Mouse (Mus musculus) embryo, embryonic 11 days (tissue): Measurements from ENCODE around the gene Mmp25.
A peak's percentile ranks its signal among the peaks of the same experiment; 100 is the strongest.

Source experiments
- DNase-seq: peaks from one replicate; pipeline ENCODE4 v3.0.0-alpha.2; 2015

Mmp25 gene

DNA sequence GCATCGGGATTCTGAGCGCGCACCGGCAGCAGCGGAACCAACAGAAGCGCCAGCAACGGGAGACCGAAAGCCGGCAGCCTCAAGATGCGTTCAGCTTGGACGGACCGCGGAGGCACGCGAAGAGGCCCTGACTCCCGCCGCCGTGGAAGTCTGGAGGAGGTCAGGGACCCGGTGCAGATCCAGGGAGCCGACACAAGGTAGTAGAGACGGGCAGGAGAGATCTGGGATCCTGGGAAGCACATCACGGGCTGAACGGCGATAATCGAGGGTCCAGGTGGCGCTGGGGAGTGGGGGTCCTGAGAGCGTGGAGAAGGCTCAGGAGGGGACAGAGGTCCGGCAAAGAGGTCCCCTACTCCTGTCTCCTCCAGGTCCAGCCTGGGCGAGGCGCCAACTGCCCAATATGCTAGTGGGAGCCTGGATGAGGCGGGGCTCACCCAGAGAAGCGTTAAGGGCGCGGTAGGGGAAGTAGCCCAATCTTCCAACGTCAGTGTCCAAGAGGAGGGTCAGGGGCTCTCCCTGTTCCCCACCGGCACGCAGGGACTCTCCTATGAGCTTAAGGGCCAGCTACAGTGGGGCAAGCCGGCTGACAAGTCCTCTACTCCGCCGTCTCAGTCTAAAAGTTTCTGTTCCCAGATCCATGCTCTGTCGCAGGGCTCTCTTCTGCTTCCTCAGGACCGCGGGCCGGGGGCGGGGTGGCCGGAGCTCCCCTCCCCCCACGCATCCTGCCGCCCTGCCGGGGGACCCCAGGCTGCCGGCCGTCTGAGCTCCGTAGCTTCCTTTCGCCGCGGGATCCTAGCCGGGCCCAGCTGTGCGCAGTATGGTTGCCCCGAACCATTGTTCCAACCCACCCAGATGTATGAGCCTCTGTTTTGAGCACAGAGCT lies at the start of gene Mmp25:
Mmp25 (minus strand) TSS at position 665 of the 883 bp plus-strand sequence.
- peak; percentile 56 for DNase-seq

DNA sequence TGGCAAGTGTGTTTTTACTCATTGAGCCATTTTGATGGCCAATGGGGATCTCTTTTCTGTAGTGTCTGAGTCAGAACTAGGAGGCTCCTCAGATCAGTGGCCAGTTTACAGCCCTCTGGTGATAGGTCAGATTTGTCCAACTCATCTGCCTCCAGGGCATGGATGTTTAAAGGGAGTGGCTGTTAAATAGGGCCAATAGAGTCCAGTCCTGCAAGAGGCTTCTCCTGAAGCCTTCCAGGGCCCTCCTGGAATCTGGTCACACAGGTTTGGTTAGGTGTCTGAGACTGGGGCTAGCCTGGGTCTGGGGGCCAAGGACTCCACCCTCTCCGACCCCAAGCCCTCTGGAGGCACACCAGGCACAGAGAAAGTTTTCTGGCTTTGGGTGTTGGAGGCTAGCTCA lies 49.4 kb upstream of the Mmp25 start:
- DNase-seq: no peak

DNA sequence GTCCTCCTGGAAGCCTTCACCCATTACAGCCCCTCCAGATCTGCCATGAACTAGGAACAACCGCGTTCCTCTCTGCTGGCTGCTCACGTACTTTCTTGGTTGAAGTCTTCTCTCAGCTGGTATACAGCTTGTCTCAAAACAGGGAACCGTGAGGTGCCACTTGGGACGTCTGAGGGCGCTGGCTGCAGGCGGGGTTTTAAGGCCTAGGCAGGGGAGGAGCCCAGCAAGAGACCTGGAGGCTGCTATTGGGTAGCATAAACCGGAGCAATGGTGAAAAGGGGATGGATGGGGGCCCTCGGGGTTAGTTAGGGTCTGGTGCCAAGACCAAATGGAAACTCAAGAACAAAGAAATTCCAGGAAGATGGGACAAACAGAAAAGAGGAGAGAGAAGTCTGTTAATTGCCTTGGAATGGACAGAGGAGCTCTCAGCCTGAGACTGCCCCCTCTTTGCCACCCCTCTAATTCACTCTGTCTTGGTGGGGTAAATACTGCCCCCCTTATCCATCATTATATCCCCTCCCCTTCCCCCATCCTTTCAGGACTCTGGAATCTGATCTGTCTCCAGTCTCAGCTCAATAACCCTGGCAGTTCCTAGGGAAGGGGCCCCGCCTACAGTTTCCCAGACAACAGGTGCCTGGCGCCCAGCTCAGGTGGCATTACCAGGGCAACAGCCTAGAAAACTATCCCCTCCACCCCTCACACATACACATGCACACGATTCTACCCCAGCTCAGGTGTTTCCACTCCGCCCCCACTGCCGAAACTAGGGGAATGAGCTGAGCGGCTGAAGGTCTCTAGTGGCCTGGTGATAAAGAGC lies 39.0 kb upstream of the Mmp25 start, which contains the start of gene Cldn9:
Cldn9 (minus strand) TSS at position 171 of the 817 bp plus-strand sequence.
- DNase-seq: no peak

DNA sequence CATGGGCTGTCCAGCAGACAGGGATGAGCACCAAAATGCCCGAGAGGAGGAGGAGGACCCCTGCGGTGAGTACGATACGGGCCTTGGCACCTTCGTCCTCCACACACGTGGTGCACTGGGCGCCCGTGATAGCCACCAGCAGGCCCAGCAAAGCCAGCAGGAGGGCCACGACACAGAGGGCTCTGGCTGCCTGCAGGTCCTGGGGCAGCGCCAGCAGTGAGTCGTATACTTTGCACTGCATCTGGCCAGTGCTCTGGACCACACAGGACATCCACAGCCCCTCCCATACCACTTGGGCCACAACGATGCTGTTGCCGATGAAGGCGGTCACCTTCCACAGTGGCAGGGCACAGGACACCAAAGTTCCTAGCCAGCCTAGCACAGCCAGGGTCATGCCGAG lies 38.1 kb upstream of the Mmp25 start:
- DNase-seq: no peak

DNA sequence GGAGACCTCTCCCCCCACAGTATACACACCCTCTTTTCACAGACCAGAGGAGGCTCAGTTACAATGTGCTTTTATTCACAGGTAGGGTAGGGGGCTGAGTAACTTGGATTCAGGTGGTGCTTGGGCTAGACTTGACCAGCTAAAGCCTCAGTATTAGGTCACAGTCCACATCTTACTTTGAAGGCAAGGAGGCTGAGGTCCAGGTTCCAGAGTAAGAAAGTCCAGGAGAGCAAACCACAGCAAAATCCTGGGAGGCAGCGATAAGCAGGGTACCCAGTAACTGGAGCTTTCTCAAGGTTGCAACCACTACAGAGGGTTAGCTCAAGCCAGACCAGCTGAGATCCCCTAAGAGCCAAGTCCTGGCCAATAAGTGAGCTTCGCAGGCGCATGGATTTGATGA lies 37.5 kb upstream of the Mmp25 start:
- DNase-seq: no peak

DNA sequence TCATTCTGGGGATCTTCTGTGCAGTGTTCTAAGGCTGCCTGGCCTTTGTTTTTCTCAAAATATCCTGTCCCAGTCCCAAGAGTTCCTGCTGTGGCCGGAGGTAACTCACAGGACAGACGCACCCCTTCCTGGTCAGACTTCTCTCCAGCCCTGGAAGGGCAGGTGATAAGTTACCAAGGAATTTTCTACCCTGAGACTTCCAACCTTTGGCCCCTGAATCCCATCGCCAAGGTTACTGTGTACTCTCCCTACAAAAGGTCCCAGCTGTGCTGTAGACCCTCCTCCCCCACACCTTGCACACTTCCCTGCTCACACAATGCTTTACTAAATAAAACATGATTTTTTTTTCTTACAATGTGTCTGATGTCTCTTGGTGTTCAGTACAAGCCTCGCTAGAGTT lies 37.0 kb upstream of the Mmp25 start:
- DNase-seq: no peak

DNA sequence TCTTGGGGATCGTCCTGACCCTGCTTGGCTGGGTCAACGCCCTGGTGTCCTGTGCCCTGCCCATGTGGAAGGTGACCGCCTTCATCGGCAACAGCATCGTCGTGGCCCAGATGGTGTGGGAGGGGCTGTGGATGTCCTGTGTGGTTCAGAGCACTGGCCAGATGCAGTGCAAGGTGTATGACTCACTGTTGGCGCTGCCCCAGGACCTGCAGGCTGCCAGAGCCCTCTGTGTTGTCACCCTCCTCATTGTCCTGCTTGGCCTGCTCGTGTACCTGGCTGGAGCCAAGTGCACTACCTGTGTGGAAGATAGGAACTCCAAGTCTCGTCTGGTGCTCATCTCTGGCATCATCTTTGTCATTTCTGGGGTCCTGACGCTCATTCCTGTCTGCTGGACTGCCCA lies 36.0 kb upstream of the Mmp25 start:
- DNase-seq: no peak

DNA sequence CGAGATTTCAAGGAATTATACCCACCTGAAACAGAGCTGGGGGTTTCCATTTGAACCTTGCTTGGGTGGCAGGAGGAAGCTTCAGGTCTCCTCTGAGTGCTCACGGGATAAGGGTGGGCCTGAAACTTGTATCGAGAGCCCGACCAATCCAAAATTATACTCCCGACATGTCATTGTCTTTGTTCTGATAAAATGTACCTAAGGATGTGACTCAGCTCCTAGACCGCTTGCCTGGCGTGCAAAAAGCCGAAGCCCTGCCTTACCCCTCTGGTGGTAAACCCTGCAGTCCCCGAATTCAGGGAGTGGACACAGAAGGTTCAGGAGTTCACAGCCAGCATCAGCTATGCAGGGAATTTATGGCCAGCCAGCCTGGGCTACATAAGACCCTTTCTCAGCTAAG lies 35.3 kb upstream of the Mmp25 start:
- no peak for DNase-seq

DNA sequence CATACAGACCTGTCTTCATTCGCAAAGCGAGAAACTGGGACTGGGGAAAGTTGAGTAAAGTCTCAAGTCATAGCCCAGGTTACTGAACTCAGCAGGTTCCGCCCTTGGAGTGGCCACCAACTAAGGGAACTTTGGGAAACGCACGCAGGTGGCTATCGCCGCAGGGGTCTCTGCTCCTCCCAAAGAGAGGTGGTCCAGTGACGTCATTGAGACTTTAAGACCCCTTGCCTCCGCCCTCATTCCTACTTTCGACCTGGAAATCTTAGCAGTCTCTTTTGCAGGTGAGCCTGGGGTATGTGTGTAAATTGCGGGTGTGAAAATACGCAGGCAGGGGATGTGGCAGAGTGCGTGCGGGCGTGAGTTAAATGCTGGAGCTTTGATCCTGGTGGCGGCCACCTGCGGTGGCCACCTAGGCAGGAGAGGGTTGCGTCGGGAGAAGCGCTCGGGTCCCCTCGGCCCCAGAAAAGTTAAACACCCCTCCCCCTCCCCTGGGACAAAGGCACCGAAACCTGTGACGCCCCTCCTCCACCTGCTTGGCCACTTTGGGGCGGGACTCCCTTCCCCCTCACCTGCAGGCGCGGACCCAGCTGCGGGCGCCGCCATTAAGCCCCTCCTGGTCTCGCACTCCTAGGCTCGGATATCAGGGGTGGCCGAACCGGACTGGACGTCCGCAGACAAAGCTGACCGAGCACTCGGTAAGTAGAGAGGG lies 34.2 kb upstream of the Mmp25 start, which contains the start of gene Cldn6:
Cldn6 (plus strand) TSS at position 123 of the 709 bp plus-strand sequence.
- DNase-seq: no peak

DNA sequence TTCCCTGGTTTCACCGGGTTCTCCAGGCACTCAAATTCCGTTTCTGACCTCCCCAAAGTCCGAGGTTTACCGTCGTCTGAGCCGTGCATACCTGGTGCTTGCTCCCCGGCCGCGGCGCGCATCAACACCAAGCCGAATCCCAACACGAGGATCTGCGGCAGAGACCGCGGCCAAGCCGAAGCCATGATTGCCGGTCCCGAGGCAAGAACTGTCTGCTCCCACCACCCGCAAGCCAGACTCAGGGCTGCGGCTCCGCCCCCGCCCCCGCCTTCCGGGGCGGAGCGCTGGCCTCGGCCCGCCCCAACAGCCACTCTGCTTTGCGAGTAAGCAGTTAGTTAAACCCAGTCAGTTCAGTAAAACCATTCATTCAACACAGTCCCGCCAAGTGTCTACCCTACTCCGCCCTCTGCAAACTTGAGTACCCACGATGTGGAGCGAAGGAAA lies 32.2 kb upstream of the Mmp25 start, which contains the start of gene Tnfrsf12a:
Tnfrsf12a (minus strand) TSS at position 233 of the 444 bp plus-strand sequence.
- peak; percentile 92 for DNase-seq

DNA sequence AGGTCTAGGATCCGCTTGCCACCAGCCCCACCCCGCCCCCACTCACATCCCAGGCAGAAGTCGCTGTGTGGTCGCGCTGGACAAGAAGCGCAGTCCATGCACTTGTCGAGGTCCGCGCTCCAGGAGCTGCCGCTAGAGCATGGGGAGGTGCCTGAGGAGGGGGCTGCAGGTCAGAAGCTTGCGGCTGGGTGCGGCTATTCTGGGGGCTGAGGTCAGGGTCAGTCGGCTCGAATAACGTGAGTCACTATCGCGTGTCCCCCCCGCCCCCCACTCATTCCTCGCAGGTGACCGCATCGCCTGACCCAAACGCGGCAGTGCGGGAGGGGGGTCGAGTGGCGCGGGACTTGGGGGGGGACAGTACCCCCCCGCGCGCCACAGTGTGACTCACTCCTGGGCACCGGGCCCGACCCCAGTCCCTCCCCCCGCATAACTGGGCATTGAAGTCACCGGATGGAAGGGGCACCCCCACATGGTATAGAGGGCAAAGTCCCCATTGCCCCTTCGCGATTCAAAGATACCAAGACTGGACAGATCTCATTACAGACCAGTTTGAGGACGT lies 31.5 kb upstream of the Mmp25 start:
- peak; percentile 56 for DNase-seq

DNA sequence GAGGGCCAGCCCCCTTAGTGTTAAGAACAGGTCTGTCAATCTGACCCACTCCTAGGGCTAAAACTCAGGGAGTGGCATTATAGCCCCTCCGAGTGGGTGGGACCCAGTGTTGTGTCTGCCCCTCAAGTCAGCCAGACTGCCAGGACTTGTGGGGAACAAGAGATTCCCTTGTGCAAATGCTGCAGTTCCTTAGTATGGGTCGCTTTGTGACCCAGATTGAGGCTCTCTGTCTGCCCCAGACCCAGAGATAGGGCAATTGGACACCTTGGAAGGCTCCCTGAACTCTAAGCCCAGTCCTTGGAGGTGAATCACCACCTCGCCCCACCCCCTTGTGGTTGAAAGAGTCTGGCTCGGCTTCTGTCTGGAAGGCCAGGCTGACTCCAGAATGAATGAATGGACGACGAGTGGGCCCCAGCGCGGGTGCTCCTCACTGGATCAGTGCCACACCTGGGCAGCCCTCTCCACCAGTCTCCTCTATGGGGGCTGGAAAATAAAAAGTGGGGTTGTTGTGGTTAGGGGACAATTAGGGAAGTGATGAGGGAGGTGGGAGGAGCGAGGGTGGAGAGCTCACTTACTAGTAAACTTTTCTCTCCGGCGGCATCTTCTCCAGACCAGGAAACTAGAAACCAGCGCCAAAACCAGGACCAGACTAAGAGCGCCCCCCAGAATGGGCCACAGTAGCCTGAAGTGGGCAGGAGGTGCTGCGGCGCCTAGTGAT lies 30.6 kb upstream of the Mmp25 start:
- DNase-seq: no peak

DNA sequence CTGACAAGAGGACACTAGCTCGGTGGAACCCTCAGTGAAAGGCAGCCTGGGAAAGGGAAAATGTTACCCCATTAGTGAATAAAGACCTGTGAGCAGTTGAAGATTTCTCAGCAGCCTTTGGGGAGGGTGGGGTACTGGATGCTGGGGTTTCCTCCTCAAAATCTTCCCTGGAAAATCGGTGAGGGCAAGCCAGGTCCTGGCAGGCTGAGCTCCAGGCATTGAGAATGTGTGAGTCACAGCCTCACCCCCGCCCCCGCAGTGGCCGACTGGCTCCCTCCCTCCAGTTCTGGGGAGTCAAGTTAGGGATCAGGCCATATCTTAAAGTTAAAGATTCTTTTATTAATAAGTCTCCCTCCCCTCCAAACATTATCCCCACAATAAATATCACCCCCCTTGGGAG lies 30.1 kb upstream of the Mmp25 start:
- DNase-seq: no peak

DNA sequence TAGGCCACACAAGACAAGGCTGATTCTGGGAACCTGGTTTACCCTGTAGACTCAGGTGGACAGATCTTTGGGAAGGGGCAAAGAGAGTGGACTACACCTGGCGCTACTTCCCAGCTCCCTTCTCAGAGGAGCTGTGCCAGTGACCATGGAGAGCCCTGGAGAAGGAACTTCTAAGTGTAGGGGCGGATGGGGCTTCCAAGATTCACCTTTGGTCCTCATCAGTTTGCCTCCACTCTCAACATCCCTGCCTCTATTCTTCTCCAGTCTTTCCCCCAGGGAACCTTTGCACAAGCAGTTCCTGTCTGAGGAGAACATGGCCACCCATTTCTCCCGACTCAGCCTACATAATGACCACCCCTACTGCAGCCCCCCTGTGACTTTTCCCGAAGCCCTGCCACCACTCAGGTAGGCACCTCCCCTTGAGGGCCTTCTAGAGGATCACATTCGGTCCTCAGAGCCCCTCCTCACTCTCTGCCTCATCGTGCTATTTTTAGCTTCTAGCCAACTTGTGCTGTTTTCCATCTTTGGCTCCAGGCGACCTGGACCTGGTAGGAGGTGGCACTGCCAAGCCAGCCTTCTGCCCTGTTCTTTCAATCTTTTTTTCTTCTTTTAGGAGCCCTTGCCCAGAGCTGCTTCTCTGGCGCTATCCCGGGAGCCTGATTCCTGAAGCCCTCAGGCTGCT lies 29.3 kb upstream of the Mmp25 start:
- DNase-seq: no peak

DNA sequence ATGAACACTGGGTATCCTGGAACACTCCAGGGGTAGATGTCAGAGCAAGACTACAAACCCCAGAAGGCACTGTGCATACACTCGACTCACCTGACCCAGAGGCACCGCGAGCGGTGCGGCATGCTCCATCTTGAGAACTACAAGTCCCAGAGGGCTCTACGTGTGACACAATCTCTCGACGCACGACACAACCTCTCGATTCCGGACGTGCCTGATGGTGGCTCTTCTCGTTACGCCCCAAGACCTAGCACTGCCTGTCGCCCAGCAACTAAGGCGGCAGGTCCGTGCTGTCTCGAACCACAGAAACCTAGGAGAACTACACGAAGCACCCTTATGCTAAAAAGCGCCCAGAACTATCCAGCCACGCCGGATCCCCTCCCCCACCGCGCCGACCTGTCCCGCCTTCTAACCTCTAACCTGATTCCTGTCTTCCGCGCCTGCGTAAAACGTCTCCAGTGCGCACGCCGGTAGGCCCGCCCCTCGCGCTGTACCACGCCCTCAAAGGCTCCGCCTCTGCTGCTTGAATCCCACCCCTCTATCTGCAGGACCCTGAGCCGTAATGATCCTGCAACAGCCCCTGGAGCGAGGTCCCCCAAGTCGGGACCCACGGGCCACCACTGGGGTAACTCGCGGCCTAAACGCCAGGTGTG lies 28.5 kb upstream of the Mmp25 start, which contains the start of the genes Hcfc1r1 and Thoc6:
Hcfc1r1 (plus strand) TSS at position 173 of the 650 bp plus-strand sequence.
Thoc6 (minus strand) TSS at position 459 of the 650 bp plus-strand sequence.
- DNase-seq: peak; percentile 96

DNA sequence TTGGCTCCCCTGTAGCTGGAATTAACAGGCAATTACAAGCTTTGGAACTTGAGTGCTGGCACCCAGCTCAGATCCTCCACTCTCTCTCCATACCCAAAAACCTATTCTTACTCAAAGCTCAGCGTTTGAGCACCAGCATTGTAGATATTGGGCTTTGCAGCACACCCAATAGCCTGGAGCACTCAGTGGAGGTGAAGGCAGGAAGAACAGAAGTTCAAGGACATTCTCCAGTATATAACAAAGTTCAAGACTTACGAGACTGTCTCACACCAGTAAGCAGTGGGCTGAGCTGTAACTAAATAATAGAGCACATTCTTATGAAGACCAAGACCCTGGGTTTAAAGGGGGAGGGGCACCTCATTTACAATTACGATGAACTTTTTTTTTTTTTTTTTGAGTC lies 27.7 kb upstream of the Mmp25 start:
- no peak for DNase-seq

DNA sequence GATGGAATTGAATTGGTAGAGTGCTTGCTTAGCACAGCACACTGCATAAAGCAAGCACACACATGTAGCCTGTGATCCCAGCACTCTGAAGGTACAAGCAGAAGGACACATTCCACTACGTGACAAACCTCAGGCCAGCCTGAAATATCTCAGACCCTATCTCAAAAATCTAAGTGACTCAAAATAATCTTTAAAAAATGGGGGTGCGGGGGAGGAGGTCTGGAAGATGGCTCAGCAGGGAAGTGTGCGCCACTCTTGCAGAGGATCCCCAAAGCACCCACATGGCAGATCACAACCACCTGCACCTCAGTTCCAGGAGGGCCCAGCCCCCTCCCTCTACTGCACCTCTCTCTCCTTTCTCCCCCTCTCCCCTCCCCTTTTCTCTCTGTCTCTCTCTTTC lies 26.4 kb upstream of the Mmp25 start:
- DNase-seq: no peak

DNA sequence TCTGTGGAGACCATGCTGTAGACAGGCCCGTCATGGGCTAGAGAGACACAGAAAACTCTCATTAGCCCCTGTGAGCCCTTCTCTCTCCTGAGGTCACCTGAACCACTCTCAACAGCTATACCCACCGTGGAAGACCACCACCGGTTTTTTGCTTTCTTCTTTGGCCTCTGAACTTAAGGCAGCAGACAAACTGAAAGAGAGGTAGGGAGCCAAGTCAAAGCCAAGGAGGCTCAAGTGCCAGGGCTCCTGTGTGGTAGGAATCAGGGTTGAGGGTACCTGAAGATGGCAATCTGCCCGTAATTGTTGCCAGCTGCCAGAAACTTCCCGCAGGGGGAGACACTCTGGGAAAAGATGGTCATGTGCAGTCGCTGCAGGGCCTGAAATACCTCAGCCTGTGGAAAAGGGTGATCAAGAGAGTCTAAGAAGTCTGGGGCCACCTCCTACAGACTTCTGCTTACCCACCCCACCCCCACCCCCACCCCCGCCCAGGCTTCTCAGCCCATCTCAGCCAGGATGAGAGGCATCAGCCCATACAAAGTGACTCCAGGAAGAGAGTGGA lies 25.5 kb upstream of the Mmp25 start:
- no peak for DNase-seq

DNA sequence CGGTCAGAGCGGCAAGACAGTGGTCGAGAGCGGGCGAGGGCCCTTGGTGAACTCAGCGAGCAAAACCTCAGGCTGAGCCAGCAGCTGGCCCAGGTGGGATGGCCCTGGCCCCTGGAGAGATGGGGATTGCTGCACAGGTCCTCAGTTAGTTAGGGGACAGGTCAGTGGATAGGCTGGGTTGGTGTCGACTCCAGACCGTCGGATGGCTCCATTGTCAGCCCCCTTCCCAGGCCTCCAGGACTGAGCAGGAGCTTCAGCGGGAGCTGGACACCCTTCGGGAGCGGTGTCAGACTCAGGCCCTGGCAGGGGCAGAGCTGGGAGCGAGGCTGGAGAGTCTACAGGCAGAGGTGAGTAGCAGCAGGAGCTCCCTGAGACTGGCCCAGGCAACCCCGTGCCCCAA lies 20.4 kb upstream of the Mmp25 start:
- no peak for DNase-seq

DNA sequence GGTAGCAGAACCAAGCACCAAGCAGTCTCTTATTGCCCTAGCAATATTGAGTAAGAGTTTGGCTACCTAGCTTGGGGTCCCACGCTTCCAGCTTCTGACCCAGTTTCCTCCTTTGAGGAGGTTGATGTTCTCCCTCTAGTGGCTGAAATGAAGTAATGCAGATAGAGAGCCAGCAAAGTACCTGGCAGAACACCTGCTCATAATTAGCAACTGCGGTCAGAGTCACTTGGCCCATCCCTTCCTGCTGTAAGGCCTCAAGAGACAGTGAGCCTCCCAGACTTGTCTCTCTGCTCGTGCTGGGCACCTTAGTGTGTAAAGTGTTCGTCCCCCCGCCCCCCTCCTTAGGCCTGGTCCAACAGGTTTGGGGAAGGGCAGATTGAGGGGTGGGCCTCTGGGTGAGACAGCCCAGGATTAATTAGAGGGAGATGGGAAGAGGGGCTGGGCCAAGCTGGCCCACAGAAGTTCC lies 19.5 kb upstream of the Mmp25 start:
- DNase-seq: peak; percentile 69
